Mouse (Mus musculus): ENCODE measurements around the gene Zfp69.

Zfp69 gene

GRCm38 (mm10) chr4:120885208-120886120 is 66.0 kb downstream of the Zfp69 start:
- no peak for DNase-seq (ENCODE audit: low spot score in 2 of 2)

- DNase-seq (ENCODE audit: low spot score in 2 of 2): peak; percentile 51 to 73
Observed at GRCm38 (mm10) chr4:120882002-120882625, 69.4 kb downstream of the Zfp69 start.

GRCm38 (mm10) chr4:120880731-120881432 is 70.6 kb downstream of the Zfp69 start:
- no peak for DNase-seq (ENCODE audit: low spot score in 2 of 2)

All from right cerebral cortex, adult 2 months (tissue).